Mouse (Mus musculus) ES-E14 (cell line): ENCODE results near the gene Panx3.

ENCODE experiments used
- CHD2 ChIP-seq: IDR thresholded peaks from 2 replicates; pipeline ENCODE4 v1.6.1; 2014; ENCODE audit warnings: mild to moderate bottlenecking, low read depth, low read length, inconsistent platforms
- ZC3H11A ChIP-seq: IDR thresholded peaks from 2 replicates; pipeline ENCODE4 v1.6.1; 2012; ENCODE audit warnings: low read depth, mild to moderate bottlenecking, inconsistent platforms, low read length, borderline replicate concordance

GRCm38 (mm10) chr9:37716150-37716549 is 47.1 kb upstream of the Panx3 start, which contains the start of gene Olfr160:
- no peak for TF ChIP-seq ZC3H11A
- TF ChIP-seq CHD2: no peak
